Mouse (Mus musculus): ENCODE results near the gene Ankrd37. TPM values are rescaled to one million over a fixed set of nuclear protein-coding genes. Genes with fewer than 3 reads are reported as not detected.
A peak's percentile ranks its signal among the peaks of the same experiment; 100 is the strongest.

The Ankrd37 gene
- total and polyA plus RNA-seq, 2 experiments from 2014 or later = 13.4 to 13.8 TPM

- Histone ChIP-seq H3K4me3 (ENCODE audit: low read depth, low read length) (no peak overlapping the region), H3K4me2 (ENCODE audit: low read depth, low read length, poor library complexity, severe bottlenecking) (no peak overlapping the region), H3K4me1 (ENCODE audit: insufficient read depth, low read length) (no peaks in the 10 kb centered on the region), H3K27ac (ENCODE audit: low read depth, low read length) (no peak overlapping the region), H3K36me3 (ENCODE audit: insufficient read depth, low read length) (peaks cover 24% of the 10 kb centered on the region; the same call in 1 of the 2 replicates), H3K27me3 (ENCODE audit: insufficient read depth, low read length) (no peaks in the 10 kb centered on the region), H3K9me3 (ENCODE audit: low read length) (no peaks in the 10 kb centered on the region), H3K9ac (replicated peaks; ENCODE audit: low read length, poor library complexity, severe bottlenecking) (no peak overlapping the region)
- 88% methylated on average over 3 of the region's 3 CpGs for WGBS
- DNase-seq (ENCODE audit: low spot score) (no peak), ATAC-seq (ENCODE audit: low FRiP score) (no peak)
- no peak for TF ChIP-seq CTCF (IDR thresholded peaks at IDR 0.05)
Measured at GRCm38 (mm10) chr8:45986665-45987064, 18.8 kb downstream of the Ankrd37 start.

- TF ChIP-seq CTCF (IDR thresholded peaks at IDR 0.05) = no peak
- no peak; the same call in 1 of the 2 replicates for ATAC-seq (ENCODE audit: low FRiP score)
- no peaks in the 10 kb centered on the region for H3K27me3 ChIP-seq (ENCODE audit: insufficient read depth, low read length)
- peak overlapping the region; percentile 56 for H3K4me3 ChIP-seq (ENCODE audit: low read depth, low read length)
- H3K27ac ChIP-seq (ENCODE audit: low read depth, low read length) = no peak overlapping the region
- no peak for DNase-seq (ENCODE audit: low spot score)
- H3K9ac ChIP-seq (replicated peaks; ENCODE audit: low read length, poor library complexity, severe bottlenecking) = peak overlapping the region; percentile 57
- H3K4me1 ChIP-seq (ENCODE audit: insufficient read depth, low read length) = peaks cover 7% of the 10 kb centered on the region
- H3K9me3 ChIP-seq (ENCODE audit: low read length) = 0 out of 2 replicates have a peak, but pooled peaks cover under 1% of the 10 kb centered on the region
- 74% methylated on average over 11 of the region's 11 CpGs for WGBS
- peaks cover 3% of the 10 kb centered on the region; the same call in 1 of the 2 replicates for H3K36me3 ChIP-seq (ENCODE audit: insufficient read depth, low read length)
- peak overlapping the region; percentile 64 for H3K4me2 ChIP-seq (ENCODE audit: low read depth, low read length, poor library complexity, severe bottlenecking)
Measured at GRCm38 (mm10) chr8:45975837-45976468, 29.6 kb downstream of the Ankrd37 start.

- peak within 1 kb of the TSS; percentile 64 for H3K4me2 ChIP-seq (ENCODE audit: low read depth, low read length, poor library complexity, severe bottlenecking)
- WGBS = under 1% methylated on average over 57 of the region's 57 CpGs
- no peaks in the 10 kb centered on the region for H3K27me3 ChIP-seq (ENCODE audit: insufficient read depth, low read length)
- H3K9me3 ChIP-seq (ENCODE audit: low read length) = 0 out of 2 replicates have a peak, but pooled peaks cover 4% of the 10 kb centered on the region
- peaks cover 7% of the 10 kb centered on the region for H3K4me1 ChIP-seq (ENCODE audit: insufficient read depth, low read length)
- peak; percentile 99 for DNase-seq (ENCODE audit: low spot score)
- peak; percentile 98 for ATAC-seq (ENCODE audit: low FRiP score)
- TF ChIP-seq CTCF (IDR thresholded peaks at IDR 0.05) = peak; percentile 58
- peak within 1 kb of the TSS; percentile 48 for H3K27ac ChIP-seq (ENCODE audit: low read depth, low read length)
- H3K36me3 ChIP-seq (ENCODE audit: insufficient read depth, low read length) = no peaks in the 10 kb centered on the region; the same call in 1 of the 2 replicates
- H3K4me3 ChIP-seq (ENCODE audit: low read depth, low read length) = peak within 1 kb of the TSS; percentile 56
- peak within 1 kb of the TSS; percentile 57 for H3K9ac ChIP-seq (replicated peaks; ENCODE audit: low read length, poor library complexity, severe bottlenecking)
Measured at GRCm38 (mm10) chr8:45975126-45975836, 30.2 kb downstream of the Ankrd37 start, which contains the start of the genes 1700029J07Rik and Ufsp2. TSS of gene 1700029J07Rik (minus strand) at chr8:45975252. TSS of gene Ufsp2 (plus strand) at chr8:45975528.

- no peaks in the 10 kb centered on the region for H3K27me3 ChIP-seq (ENCODE audit: insufficient read depth, low read length)
Measured at GRCm38 (mm10) chr8:45973988-45974505, 31.5 kb downstream of the Ankrd37 start.

GRCm38 (mm10) chr8:45970894-45971293 is 34.6 kb downstream of the Ankrd37 start:
- no peak overlapping the region for H3K27ac ChIP-seq (ENCODE audit: low read depth, low read length)
- H3K4me1 ChIP-seq (ENCODE audit: insufficient read depth, low read length) = peaks cover 3% of the 10 kb centered on the region
- ATAC-seq (ENCODE audit: low FRiP score) (no peak), DNase-seq (ENCODE audit: low spot score) (no peak)
- WGBS = 93% methylated on average over 12 of the region's 12 CpGs
- H3K4me2 ChIP-seq (ENCODE audit: low read depth, low read length, poor library complexity, severe bottlenecking) = no peak overlapping the region
- peak; percentile 18; the same call in 1 of the 2 replicates for TF ChIP-seq CTCF (IDR thresholded peaks at IDR 0.05)
- no peak overlapping the region for H3K4me3 ChIP-seq (ENCODE audit: low read depth, low read length)
- no peak overlapping the region for H3K9ac ChIP-seq (replicated peaks; ENCODE audit: low read length, poor library complexity, severe bottlenecking)
- H3K36me3 ChIP-seq (ENCODE audit: insufficient read depth, low read length) = no peaks in the 10 kb centered on the region; the same call in 1 of the 2 replicates
- H3K27me3 ChIP-seq (ENCODE audit: insufficient read depth, low read length) = no peaks in the 10 kb centered on the region
- H3K9me3 ChIP-seq (ENCODE audit: low read length) = 0 out of 2 replicates have a peak, but pooled peaks cover 4% of the 10 kb centered on the region

More at GRCm38 (mm10) chr8:45973988-45974505, 31.5 kb downstream of the Ankrd37 start:
- Histone ChIP-seq H3K9me3 (ENCODE audit: low read length) (0 out of 2 replicates have a peak, but pooled peaks cover 4% of the 10 kb centered on the region), H3K4me1 (ENCODE audit: insufficient read depth, low read length) (peaks cover 7% of the 10 kb centered on the region), H3K4me2 (ENCODE audit: low read depth, low read length, poor library complexity, severe bottlenecking) (0 out of 2 replicates have a peak overlapping the region, but pooled peaks have one; percentile 64), H3K4me3 (ENCODE audit: low read depth, low read length) (no peak overlapping the region), H3K9ac (replicated peaks; ENCODE audit: low read length, poor library complexity, severe bottlenecking) (no peak overlapping the region), H3K27ac (ENCODE audit: low read depth, low read length) (no peak overlapping the region), H3K36me3 (ENCODE audit: insufficient read depth, low read length) (no peaks in the 10 kb centered on the region; the same call in 1 of the 2 replicates)
- WGBS = 69% methylated on average over 8 of the region's 8 CpGs
- TF ChIP-seq CTCF (IDR thresholded peaks at IDR 0.05) = no peak
- DNase-seq (ENCODE audit: low spot score) (no peak), ATAC-seq (ENCODE audit: low FRiP score) (no peak)
